Mouse (Mus musculus) embryonic facial prominence, embryonic 12.5 days (tissue): ENCODE results near the gene Oxct1. TPM values are rescaled to one million over a fixed set of nuclear protein-coding genes. Genes with fewer than 3 reads are reported as not detected.
A peak's percentile ranks its signal among the peaks of the same experiment; 100 is the strongest.

ENCODE experiments used
- ATAC-seq: fragments of 200-750 bp; cut with Nextera tagmentation; 2 replicates; pipeline ENCODE4 v1.8.0; 2017; ENCODE audit not compliant: insufficient number of reproducible peaks, insufficient read depth, low FRiP score, low TSS enrichment
- H3K27ac ChIP-seq: fragments of 300-500 bp; sonication (generic); 2 replicates; pipeline ENCODE4 v1.5.1; 2016; ENCODE audit warnings: mild to moderate bottlenecking
- H3K27me3 ChIP-seq: fragments of 300-500 bp; sonication (generic); 2 replicates; pipeline ENCODE4 v1.6.1; 2016; ENCODE audit warnings: mild to moderate bottlenecking, moderate library complexity
- H3K36me3 ChIP-seq: fragments of 300-500 bp; sonication (generic); 2 replicates; pipeline ENCODE4 v1.6.1; 2016; ENCODE audit warnings: mild to moderate bottlenecking
- H3K4me1 ChIP-seq: fragments of 300-500 bp; sonication (generic); 2 replicates; pipeline ENCODE4 v1.6.1; 2016
- H3K4me2 ChIP-seq: fragments of 300-500 bp; sonication (generic); replicated peaks from 2 replicates; pipeline ENCODE4 v1.6.1; 2016; ENCODE audit warnings: mild to moderate bottlenecking, moderate library complexity
- H3K4me3 ChIP-seq: fragments of 300-500 bp; sonication (generic); 2 replicates; pipeline ENCODE4 v1.5.1; 2016; ENCODE audit warnings: mild to moderate bottlenecking
- H3K9ac ChIP-seq: fragments of 300-500 bp; sonication (generic); 2 replicates; pipeline ENCODE4 v1.6.1; 2016; ENCODE audit warnings: mild to moderate bottlenecking, moderate library complexity
- H3K9me3 ChIP-seq: fragments of 300-500 bp; sonication (generic); 2 replicates; pipeline ENCODE4 v1.6.1; 2016; ENCODE audit warnings: mild to moderate bottlenecking, moderate library complexity
- WGBS: fragments of 180-500 bp; shearing (Covaris S2); methylation state at CpG from one replicate; pipeline ENCODE4 v1.1.7; 2016; 5-methylcytosine and 5-hydroxymethylcytosine counted together
- polyA plus RNA-seq: library from polyadenylated mRNA; unstranded; fragments of >200 nt; fragmentation: Nextera tagmentation; extraction: Ambion mirVana; gene quantifications from 2 replicates; pipeline ENCODE4 v1.2.1, GENCODE M21; 2016

The Oxct1 gene
- polyA plus RNA-seq, 1 experiment from 2014 or later: 215 TPM

DNA sequence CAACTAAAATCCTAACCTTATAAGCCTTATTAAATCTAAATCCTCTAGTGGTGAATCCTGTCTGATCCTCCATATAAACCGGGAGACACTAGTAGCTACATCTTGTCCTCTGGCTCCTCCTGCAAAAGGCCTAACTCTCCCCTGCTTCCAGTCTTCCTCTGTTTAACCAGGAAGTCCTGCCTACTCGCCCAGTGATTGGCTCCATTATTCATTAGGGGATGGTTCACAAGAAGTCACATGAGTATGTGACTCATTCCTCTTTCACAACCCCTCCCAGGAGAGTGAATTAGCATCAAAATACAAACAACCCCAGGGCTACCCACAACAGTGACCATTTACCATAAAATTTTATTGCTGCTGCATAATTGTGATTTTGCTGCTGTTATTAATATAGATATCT, 27.0 kb upstream of the Oxct1 start:
- no peak for ATAC-seq
- Histone ChIP-seq H3K27me3 (no peaks in the 10 kb centered on the region), H3K27ac (no peak overlapping the region), H3K4me2 (no peak overlapping the region), H3K4me3 (no peak overlapping the region), H3K36me3 (no peaks in the 10 kb centered on the region), H3K9me3 (no peaks in the 10 kb centered on the region), H3K9ac (no peak overlapping the region), H3K4me1 (peaks cover 5% of the 10 kb centered on the region; the same call in 1 of the 2 replicates)
- 69% methylated on average over 2 of the region's 2 CpGs for WGBS

GRCm38 (mm10) chr15:4000536-4000935, 25.6 kb upstream of the Oxct1 start:
- H3K9ac ChIP-seq: no peak overlapping the region
- no peak overlapping the region for H3K4me3 ChIP-seq
- H3K36me3 ChIP-seq: no peaks in the 10 kb centered on the region
- H3K9me3 ChIP-seq: peaks cover 7% of the 10 kb centered on the region; the same call in 1 of the 2 replicates
- no peaks in the 10 kb centered on the region for H3K4me1 ChIP-seq
- WGBS: 75% methylated on average over 2 of the region's 2 CpGs
- no peak overlapping the region for H3K27ac ChIP-seq
- ATAC-seq: no peak
- H3K27me3 ChIP-seq: no peaks in the 10 kb centered on the region
- H3K4me2 ChIP-seq: no peak overlapping the region

DNA sequence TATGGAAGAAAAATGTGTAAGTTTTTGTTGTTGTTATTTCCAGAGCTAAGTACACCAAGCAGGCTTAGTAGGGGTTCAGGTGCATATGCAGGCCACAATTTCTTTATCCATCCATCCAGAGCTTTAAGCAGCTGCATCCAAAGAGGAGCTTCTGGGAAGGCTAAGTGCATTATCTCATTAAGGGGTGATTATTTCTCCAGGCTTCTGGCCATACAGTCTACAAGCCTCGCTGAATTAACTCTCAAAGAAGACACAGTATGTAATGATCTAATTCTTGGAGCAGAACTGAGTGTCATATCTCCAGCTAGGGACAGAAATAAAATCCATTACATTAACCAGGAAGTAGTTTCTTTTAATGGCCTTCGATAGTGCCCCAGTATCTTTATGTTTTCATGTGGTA, 12.3 kb upstream of the Oxct1 start:
- ATAC-seq: no peak
- Histone ChIP-seq H3K27me3 (no peaks in the 10 kb centered on the region), H3K4me2 (no peak overlapping the region), H3K9ac (no peak overlapping the region), H3K27ac (no peak overlapping the region), H3K36me3 (no peaks in the 10 kb centered on the region), H3K4me3 (no peak overlapping the region), H3K9me3 (no peaks in the 10 kb centered on the region), H3K4me1 (no peaks in the 10 kb centered on the region)
- WGBS: 86% methylated on average over 2 of the region's 2 CpGs

- ATAC-seq: no peak
- Histone ChIP-seq H3K27me3 (no peaks in the 10 kb centered on the region), H3K4me1 (no peaks in the 10 kb centered on the region), H3K36me3 (no peaks in the 10 kb centered on the region), H3K4me3 (no peak overlapping the region), H3K9me3 (no peaks in the 10 kb centered on the region), H3K9ac (no peak overlapping the region), H3K27ac (no peak overlapping the region), H3K4me2 (no peak overlapping the region)
- WGBS: 77% methylated on average over 4 of the region's 4 CpGs
Observed at GRCm38 (mm10) chr15:4020711-4021110, 5.5 kb upstream of the Oxct1 start.

DNA sequence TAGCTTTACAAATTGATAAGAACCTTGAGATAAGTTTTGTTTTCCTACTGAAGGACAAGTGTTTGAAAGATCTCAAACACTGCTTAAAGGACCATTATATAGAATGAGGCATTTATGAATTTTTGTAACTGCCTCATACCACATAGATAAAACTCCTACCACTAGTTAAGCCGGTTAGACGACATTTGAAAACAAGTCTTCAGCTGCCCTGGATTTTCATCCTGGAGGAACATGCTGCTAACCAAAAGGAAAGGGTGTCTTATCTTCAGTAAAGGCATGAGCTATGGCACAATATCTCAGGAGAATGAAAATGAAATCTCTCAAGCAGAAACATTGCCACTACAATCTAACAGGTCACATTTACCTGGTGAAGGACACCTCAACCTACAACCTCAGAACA, 2.4 kb upstream of the Oxct1 start:
- H3K27ac ChIP-seq: no peak overlapping the region

GRCm38 (mm10) chr15:4024726-4025507, 1.3 kb upstream of the Oxct1 start:
- 80% methylated on average over 13 of the region's 13 CpGs for WGBS
- ATAC-seq: no peak

More for the DNA sequence above, 2.4 kb upstream of the Oxct1 start:
- no peak for ATAC-seq
- H3K27me3 ChIP-seq: no peaks in the 10 kb centered on the region
- no peak overlapping the region for H3K4me3 ChIP-seq
- no peaks in the 10 kb centered on the region for H3K9me3 ChIP-seq
- H3K4me1 ChIP-seq: peaks cover 9% of the 10 kb centered on the region; the same call in 1 of the 2 replicates
- no peak overlapping the region for H3K4me2 ChIP-seq
- 79% methylated on average over 2 of the region's 2 CpGs for WGBS
- H3K9ac ChIP-seq: no peak overlapping the region
- no peaks in the 10 kb centered on the region for H3K36me3 ChIP-seq

GRCm38 (mm10) chr15:4025508-4025904, 677 bp upstream of the Oxct1 start:
- no peaks in the 10 kb centered on the region for H3K27me3 ChIP-seq
- peak overlapping the region; percentile 76; the same call in 1 of the 2 replicates for H3K4me3 ChIP-seq
- H3K9ac ChIP-seq: no peak overlapping the region
- no peak for ATAC-seq
- H3K4me1 ChIP-seq: peaks cover 9% of the 10 kb centered on the region; the same call in 1 of the 2 replicates
- no peaks in the 10 kb centered on the region for H3K36me3 ChIP-seq
- WGBS: 61% methylated on average over 11 of the region's 11 CpGs
- peak overlapping the region; percentile 96; the same call in 1 of the 2 replicates for H3K27ac ChIP-seq
- H3K9me3 ChIP-seq: no peaks in the 10 kb centered on the region
- H3K4me2 ChIP-seq: peak overlapping the region; percentile 57

More at GRCm38 (mm10) chr15:4024726-4025507, 1.3 kb upstream of the Oxct1 start:
- no peaks in the 10 kb centered on the region for H3K36me3 ChIP-seq
- H3K4me1 ChIP-seq: peaks cover 9% of the 10 kb centered on the region; the same call in 1 of the 2 replicates
- H3K27ac ChIP-seq: no peak overlapping the region
- no peak overlapping the region for H3K4me2 ChIP-seq
- no peak overlapping the region for H3K4me3 ChIP-seq
- H3K27me3 ChIP-seq: no peaks in the 10 kb centered on the region
- H3K9ac ChIP-seq: no peak overlapping the region
- no peaks in the 10 kb centered on the region for H3K9me3 ChIP-seq

- Histone ChIP-seq H3K9me3 (no peaks in the 10 kb centered on the region), H3K36me3 (no peaks in the 10 kb centered on the region), H3K4me2 (peak overlapping the region; percentile 57), H3K4me1 (peaks cover 9% of the 10 kb centered on the region; the same call in 1 of the 2 replicates), H3K9ac (peak overlapping the region; percentile 77), H3K27ac (peak overlapping the region; percentile 96), H3K27me3 (no peaks in the 10 kb centered on the region), H3K4me3 (peak overlapping the region; percentile 76)
- ATAC-seq: peak; percentile 87
- under 1% methylated on average over 65 of the region's 65 CpGs for WGBS
Observed at GRCm38 (mm10) chr15:4026831-4027584, 825 bp downstream of the Oxct1 start.

DNA sequence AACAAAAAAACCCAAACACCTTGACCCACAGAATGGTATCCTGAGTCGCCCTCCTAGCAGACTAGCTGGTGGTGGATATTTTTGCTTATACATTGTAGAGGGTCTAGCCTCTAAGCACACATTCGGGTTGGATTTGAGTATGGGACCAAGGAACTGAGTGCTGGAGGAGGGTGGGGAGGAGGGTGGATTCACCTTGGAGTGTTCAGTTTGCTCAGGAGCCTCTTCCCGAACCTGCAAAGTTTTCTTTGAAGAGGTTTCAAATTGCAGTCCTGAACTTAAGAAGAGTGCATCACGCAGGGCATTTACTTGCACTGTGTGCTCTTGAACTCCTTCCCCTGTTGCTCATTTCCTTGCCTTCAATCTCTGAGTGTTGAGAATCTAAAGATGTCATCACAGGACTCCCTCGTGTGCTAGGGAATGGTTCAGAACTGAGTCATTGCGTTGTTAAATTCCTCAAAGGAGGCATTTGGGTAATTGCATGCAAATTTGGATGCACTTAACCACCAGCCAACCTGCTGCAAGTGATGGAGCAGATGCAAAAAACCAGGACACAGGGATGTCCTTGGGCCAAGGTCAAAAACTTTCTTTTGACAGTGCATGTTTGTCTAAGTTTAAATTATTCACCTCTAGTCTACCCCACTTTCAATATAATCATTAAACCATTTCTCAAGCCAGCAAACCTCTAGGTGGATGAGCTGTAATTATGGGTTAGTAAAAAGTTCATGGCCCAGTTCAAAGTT, 1.7 kb downstream of the Oxct1 start:
- H3K4me1 ChIP-seq: peaks cover 9% of the 10 kb centered on the region; the same call in 1 of the 2 replicates
- H3K9me3 ChIP-seq: no peaks in the 10 kb centered on the region
- no peaks in the 10 kb centered on the region for H3K27me3 ChIP-seq
- peak overlapping the region; percentile 96 for H3K27ac ChIP-seq
- H3K36me3 ChIP-seq: no peaks in the 10 kb centered on the region
- peak overlapping the region; percentile 57 for H3K4me2 ChIP-seq
- WGBS: 7% methylated on average over 6 of the region's 6 CpGs
- no peak for ATAC-seq
- peak overlapping the region; percentile 76 for H3K4me3 ChIP-seq
- peak overlapping the region; percentile 77 for H3K9ac ChIP-seq

GRCm38 (mm10) chr15:4028411-4028700, 2.2 kb downstream of the Oxct1 start:
- Histone ChIP-seq H3K9ac (no peak overlapping the region), H3K27me3 (no peaks in the 10 kb centered on the region), H3K4me1 (peaks cover 9% of the 10 kb centered on the region; the same call in 1 of the 2 replicates), H3K36me3 (no peaks in the 10 kb centered on the region), H3K27ac (no peak overlapping the region), H3K4me2 (peak overlapping the region; percentile 57), H3K4me3 (no peak overlapping the region), H3K9me3 (no peaks in the 10 kb centered on the region)
- no peak for ATAC-seq
- WGBS: 79% methylated on average over 6 of the region's 6 CpGs

DNA sequence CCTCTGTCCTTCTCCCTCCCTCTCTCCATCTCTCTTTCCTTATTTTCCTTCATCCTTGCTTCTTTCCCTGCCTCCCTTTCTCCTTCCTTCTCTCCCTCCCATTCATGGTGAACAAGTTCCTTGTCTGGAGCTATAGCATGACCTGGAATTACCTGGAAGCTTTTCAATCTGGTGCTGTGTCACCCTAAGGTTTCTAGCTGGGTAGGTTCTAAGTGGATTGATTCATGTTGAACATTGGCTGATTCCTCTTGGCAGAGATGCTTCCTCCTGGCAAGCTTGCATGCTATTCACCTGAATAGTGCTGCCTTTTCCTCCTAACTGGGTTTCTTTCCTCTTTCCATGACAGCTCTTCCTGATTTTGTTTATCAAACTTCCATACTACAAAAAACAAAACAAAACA, 2.8 kb downstream of the Oxct1 start:
- Histone ChIP-seq H3K36me3 (no peaks in the 10 kb centered on the region), H3K9ac (no peak overlapping the region), H3K4me2 (no peak overlapping the region), H3K27me3 (no peaks in the 10 kb centered on the region), H3K9me3 (no peaks in the 10 kb centered on the region), H3K4me1 (peaks cover 9% of the 10 kb centered on the region; the same call in 1 of the 2 replicates), H3K4me3 (no peak overlapping the region), H3K27ac (no peak overlapping the region)
- no peak for ATAC-seq
